Mouse (Mus musculus) embryo, embryonic 11.5 days (tissue): ENCODE measurements around the gene Cblc.
A peak's percentile ranks its signal among the peaks of the same experiment; 100 is the strongest.
"Not testable (repeated sequence)": the region's sequence is repeated elsewhere in the genome, so short reads cannot be mapped to it uniquely, and the experiment has no call there.

ENCODE experiments used
- DNase-seq: peaks from one replicate; pipeline ENCODE4 v3.0.0-alpha.2; 2012; ENCODE audit warnings: low read depth, low spot score

Cblc gene

GRCm38 (mm10) chr7:19818875-19819274 is 22.3 kb upstream of the Cblc start:
- DNase-seq: no peak

- no peak for DNase-seq
Measured at GRCm38 (mm10) chr7:19818440-19818839, 21.8 kb upstream of the Cblc start.

GRCm38 (mm10) chr7:19817382-19818105 is 20.9 kb upstream of the Cblc start:
- peak; percentile 48 for DNase-seq

GRCm38 (mm10) chr7:19816224-19816771 is 19.7 kb upstream of the Cblc start:
- peak; percentile 48 for DNase-seq

- no peak for DNase-seq
Measured at GRCm38 (mm10) chr7:19815296-19816223, 19.0 kb upstream of the Cblc start.

- no peak for DNase-seq
Measured at GRCm38 (mm10) chr7:19813579-19814122, 17.0 kb upstream of the Cblc start.

GRCm38 (mm10) chr7:19813161-19813560 is 16.6 kb upstream of the Cblc start:
- DNase-seq: no peak

GRCm38 (mm10) chr7:19811114-19811513 is 14.5 kb upstream of the Cblc start:
- DNase-seq: no peak

GRCm38 (mm10) chr7:19809369-19809768 is 12.8 kb upstream of the Cblc start:
- no peak for DNase-seq

GRCm38 (mm10) chr7:19806356-19806969 is 9.9 kb upstream of the Cblc start:
- no peak for DNase-seq

GRCm38 (mm10) chr7:19802995-19803394 is 6.4 kb upstream of the Cblc start:
- no peak for DNase-seq

- peak; percentile 56 for DNase-seq
Measured at GRCm38 (mm10) chr7:19800764-19801163, 4.2 kb upstream of the Cblc start.

GRCm38 (mm10) chr7:19796254-19796653 is 355 bp downstream of the Cblc start:
- DNase-seq: no peak

GRCm38 (mm10) chr7:19795236-19795635 is 1.4 kb downstream of the Cblc start:
- DNase-seq: no peak

GRCm38 (mm10) chr7:19792701-19793630 is 3.6 kb downstream of the Cblc start:
- DNase-seq: no peak

GRCm38 (mm10) chr7:19791504-19791903 is 5.1 kb downstream of the Cblc start:
- DNase-seq: not testable (repeated sequence)

GRCm38 (mm10) chr7:19789904-19790347 is 6.7 kb downstream of the Cblc start:
- DNase-seq: peak; percentile 78

- DNase-seq: no peak
Measured at GRCm38 (mm10) chr7:19785874-19786458, 10.6 kb downstream of the Cblc start.

GRCm38 (mm10) chr7:19784764-19785535 is 11.7 kb downstream of the Cblc start:
- no peak for DNase-seq
